In genomic region chr11:75459141-75459711, GRCm38 (mm10) we compare ENCODE assay signal across 7 mouse cellular contexts. TPM values are rescaled to one million over a fixed set of nuclear protein-coding genes. Genes with fewer than 3 reads are reported as not detected.
DNase-seq lines count a peak whose midpoint lies in the region; ATAC-seq and TF ChIP-seq lines count a peak whose summit lies in the region.

No protein-coding gene starts in this region.

- no peak for ATAC-seq in neural tube, embryonic 13.5 days (ENCODE audit: low read depth)

- H3K4me1 ChIP-seq in kidney, adult 2 months (ENCODE audit: control insufficient read depth, insufficient read depth, low read length) = peaks cover 35% of the 10 kb centered on the region
- H3K4me1 ChIP-seq in neural tube, embryonic 13.5 days (replicated peaks) = peaks cover 44% of the 10 kb centered on the region

- H3ac ChIP-seq in C2C12 (ENCODE audit: control insufficient read depth, insufficient read length, low read depth) = peak overlapping the region; percentile 44

- no peak overlapping the region for H3K9ac ChIP-seq in neural tube, embryonic 13.5 days

- TF ChIP-seq CTCF in C2C12 (IDR thresholded peaks at IDR 0.05; ENCODE audit: control insufficient read depth, insufficient read depth, insufficient read length) = no peak
- TF ChIP-seq CTCF in kidney, adult 2 months (conservative IDR thresholded peaks at IDR 0.05; ENCODE audit: insufficient read depth, insufficient read length, low read depth, low read length) = no peak

- H3K27ac ChIP-seq in kidney, adult 2 months (ENCODE audit: insufficient read depth, low read depth, low read length) = peak overlapping the region; percentile 95
- H3K27ac ChIP-seq in neural tube, embryonic 13.5 days (replicated peaks) = 0 out of 2 replicates have a peak overlapping the region, but pooled peaks have one; percentile 91

- H3K27me3 ChIP-seq in C2C12 (ENCODE audit: control insufficient read depth, insufficient read depth, insufficient read length) = no peaks in the 10 kb centered on the region
- H3K27me3 ChIP-seq in kidney, adult 2 months (replicated peaks; ENCODE audit: control insufficient read depth, insufficient read depth, low read length) = no peaks in the 10 kb centered on the region
- no peaks in the 10 kb centered on the region for H3K27me3 ChIP-seq in neural tube, embryonic 13.5 days

- WGBS in kidney, adult 2 months = 25% methylated on average over 5 of the region's 5 CpGs
- 84% methylated on average over 5 of the region's 5 CpGs for WGBS in neural tube, embryonic 13.5 days

- H3K9me3 ChIP-seq in neural tube, embryonic 13.5 days = no peaks in the 10 kb centered on the region

- H3K79me3 ChIP-seq in C2C12 (ENCODE audit: low read depth) = peaks cover 15% of the 10 kb centered on the region

- DNase-seq in 3T3-L1 (ENCODE audit: low read depth, low spot score) = peak; percentile 40
- peak; percentile 78 for DNase-seq in gastrocnemius, adult 18-20 months (ENCODE audit: low spot score)
- peak; percentile 81 for DNase-seq in kidney, adult 2 months
- DNase-seq in frontal cortex, postnatal 36 days (ENCODE audit: low spot score in 2 of 2) = no peak
- DNase-seq in cerebellum, adult 8-10 months = no peak

- H3K4me3 ChIP-seq in C2C12 (ENCODE audit: insufficient read depth, poor library complexity, severe bottlenecking) = peak overlapping the region; percentile 15
- no peak overlapping the region for H3K4me3 ChIP-seq in kidney, adult 2 months (ENCODE audit: insufficient read depth, low read depth, low read length)
- H3K4me3 ChIP-seq in neural tube, embryonic 13.5 days = no peak overlapping the region

- H3K79me2 ChIP-seq in C2C12 (ENCODE audit: control insufficient read depth, insufficient read depth) = peaks cover 27% of the 10 kb centered on the region

- TF ChIP-seq POLR2A in kidney, adult 2 months (IDR thresholded peaks at IDR 0.05; ENCODE audit: low read depth, low read length) = no peak

- H3K4me2 ChIP-seq in neural tube, embryonic 13.5 days = peak overlapping the region; percentile 77

- peaks cover 11% of the 10 kb centered on the region for H3K36me3 ChIP-seq in C2C12 (ENCODE audit: control insufficient read depth, insufficient read depth)
- no peaks in the 10 kb centered on the region for H3K36me3 ChIP-seq in kidney, adult 2 months (ENCODE audit: control insufficient read depth, insufficient read depth, low read length)
- H3K36me3 ChIP-seq in neural tube, embryonic 13.5 days = no peaks in the 10 kb centered on the region

TF ChIP-seq in C2C12, 6 proteins besides CTCF, POLR2A, EP300 and RAD21:
- TF ChIP-seq MYOG (IDR thresholded peaks at IDR 0.05; ENCODE audit: control insufficient read depth, extremely low read depth, insufficient read length) = no peak
- peak; percentile 21 for TF ChIP-seq CEBPB (IDR thresholded peaks at IDR 0.05; ENCODE audit: low read depth)
- TF ChIP-seq FOSL1 (IDR thresholded peaks at IDR 0.05; ENCODE audit: insufficient read depth, low read length, poor library complexity, severe bottlenecking) = no peak
- no peak for TF ChIP-seq USF1 (IDR thresholded peaks at IDR 0.05; ENCODE audit: low read depth)
- no peak for TF ChIP-seq MYOD1 (IDR thresholded peaks at IDR 0.05; ENCODE audit: control insufficient read depth, insufficient read length, low read depth)
- TF ChIP-seq MAX (IDR thresholded peaks at IDR 0.05) = no peak

RNA-seq across cellular contexts. Expression of gene Tlcd2, which starts 2.3 kb away (rescaled TPM):
- 1.5 TPM for polyA plus RNA-seq in C2C12 (2012; fragmentation: generic; extraction: Trizol)
- 1 to 10 TPM; 2.6 to 2.9 TPM for total RNA-seq in gastrocnemius, adult 18-20 months (2021)
- 14.2 and 14.6 TPM in 2 replicates for polyA plus RNA-seq in kidney, adult 2 months (2012; rRNA removed)
- 3.9 and 4.3 TPM in 2 replicates for polyA plus RNA-seq in neural tube, embryonic 13.5 days (2015; fragmentation: Nextera tagmentation; extraction: Ambion mirVana)

RNA-seq across cellular contexts. Expression of gene Wdr81, which starts 4.7 kb away (rescaled TPM):
- polyA plus RNA-seq in C2C12 (2012; fragmentation: generic; extraction: Trizol) = 21.6 TPM
- total RNA-seq in gastrocnemius, adult 18-20 months (2021) = 1 to 10 TPM; 4.5 to 5.5 TPM
- 17.7 and 21.0 TPM in 2 replicates for polyA plus RNA-seq in kidney, adult 2 months (2012; rRNA removed)
- polyA plus RNA-seq in neural tube, embryonic 13.5 days (2015; fragmentation: Nextera tagmentation; extraction: Ambion mirVana) = 5.9 and 6.0 TPM in 2 replicates

RNA-seq across cellular contexts. Expression of gene Serpinf2, which starts 19.8 kb away (rescaled TPM):
- 0.07 TPM for polyA plus RNA-seq in C2C12 (2012; fragmentation: generic; extraction: Trizol)
- total RNA-seq in gastrocnemius, adult 18-20 months (2021) = under 1 TPM in 1 of 2 experiments, not detected in 1; 0.36 TPM
- polyA plus RNA-seq in kidney, adult 2 months (2012; rRNA removed) = 126 and 141 TPM in 2 replicates
- polyA plus RNA-seq in neural tube, embryonic 13.5 days (2015; fragmentation: Nextera tagmentation; extraction: Ambion mirVana) = 0.25 TPM in 1 of 2 replicates, not detected in the other

RNA-seq across cellular contexts. Expression of gene Prpf8, which starts 27.4 kb away (rescaled TPM):
- polyA plus RNA-seq in C2C12 (2012; fragmentation: generic; extraction: Trizol) = 104 TPM
- 10 to 100 TPM; 70.1 to 70.9 TPM for total RNA-seq in gastrocnemius, adult 18-20 months (2021)
- polyA plus RNA-seq in kidney, adult 2 months (2012; rRNA removed) = 88.0 and 92.7 TPM in 2 replicates
- polyA plus RNA-seq in neural tube, embryonic 13.5 days (2015; fragmentation: Nextera tagmentation; extraction: Ambion mirVana) = 47.3 and 51.3 TPM in 2 replicates

RNA-seq across cellular contexts. Expression of gene Serpinf1, which starts 36.7 kb away (rescaled TPM):
- 1,152 TPM for polyA plus RNA-seq in C2C12 (2012; fragmentation: generic; extraction: Trizol)
- 10 to 100 TPM; 50.2 to 64.1 TPM for total RNA-seq in gastrocnemius, adult 18-20 months (2021)
- 17.2 and 29.9 TPM in 2 replicates for polyA plus RNA-seq in kidney, adult 2 months (2012; rRNA removed)
- polyA plus RNA-seq in neural tube, embryonic 13.5 days (2015; fragmentation: Nextera tagmentation; extraction: Ambion mirVana) = 60.8 and 74.9 TPM in 2 replicates

Comparison
In these comparisons a context has a peak if more than half of its experiments do, and no peak if none do; other contexts are left out.
1. DNase-seq: peak in 3T3-L1 (single experiment), gastrocnemius, adult 18-20 months (single experiment) and kidney, adult 2 months (single experiment); none in frontal cortex, postnatal 36 days (0 of 2) and cerebellum, adult 8-10 months (single experiment).
2. RNA of gene Serpinf2, which starts 19.8 kb away (polyA plus RNA-seq): 126 to 141 TPM in kidney, adult 2 months; 0.25 TPM in neural tube, embryonic 13.5 days and 0.07 TPM in C2C12 (single experiment); every median in the first group is over 100 times any median in the second.